Mouse (Mus musculus) left cerebral cortex, adult 18-20 months (tissue): Measurements from ENCODE around the gene Lect2. TPM values are rescaled to one million over a fixed set of nuclear protein-coding genes. Genes with fewer than 3 reads are reported as not detected.

Experiments used
- DNase-seq, 2 experiments: peaks; one replicate each; pipeline ENCODE4 v3.0.0; 2021 to 2022; ENCODE audit warnings: low spot score in 2 of 2, mixed read lengths in 1 of 2
- total RNA-seq, 2 experiments: library from RNA; stranded (reverse); gene quantifications; 2 replicates each; pipeline ENCODE4 v1.2.3; 2021

Lect2 gene
- total RNA-seq, 2 experiments from 2014 or later = not detected

DNA sequence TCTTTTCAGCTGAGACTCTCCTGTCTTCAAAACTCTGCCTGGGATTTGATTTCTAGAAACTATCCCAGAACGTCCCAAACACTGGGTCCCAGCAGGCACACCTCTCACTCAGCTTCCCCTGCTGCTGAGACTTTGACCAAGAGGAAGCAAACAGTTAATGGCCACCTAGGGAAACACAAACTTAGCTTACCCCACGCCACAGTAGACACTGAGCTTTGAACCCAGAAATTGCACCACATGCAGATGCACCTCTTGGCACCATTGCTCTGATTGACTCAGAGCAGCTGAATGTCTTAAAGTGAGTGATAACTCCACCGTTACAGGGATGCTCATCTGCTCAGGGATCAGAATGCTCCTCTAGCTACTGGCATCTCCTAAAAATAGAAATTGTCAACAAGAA lies 10.5 kb upstream of the Lect2 start:
- no peak for DNase-seq

DNA sequence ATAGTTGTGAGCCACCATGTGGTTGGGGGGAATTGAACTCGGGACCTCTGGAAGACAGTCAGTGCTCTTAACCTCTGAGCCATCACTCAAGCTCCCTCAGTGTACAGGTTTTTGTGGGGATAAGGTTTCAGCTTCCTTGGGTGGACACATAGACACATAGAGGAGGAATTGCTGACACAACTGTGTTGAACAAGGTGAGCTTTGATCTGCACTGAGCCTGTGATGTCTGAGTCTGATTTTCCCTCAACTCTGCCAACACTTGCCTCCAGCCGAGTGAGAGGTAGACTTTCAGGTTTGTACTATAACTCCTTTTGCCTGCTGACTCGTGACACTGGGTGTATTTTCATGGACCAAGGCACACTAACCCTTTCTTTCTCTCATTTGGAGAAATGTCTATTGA lies 8.4 kb upstream of the Lect2 start:
- DNase-seq = no peak

DNA sequence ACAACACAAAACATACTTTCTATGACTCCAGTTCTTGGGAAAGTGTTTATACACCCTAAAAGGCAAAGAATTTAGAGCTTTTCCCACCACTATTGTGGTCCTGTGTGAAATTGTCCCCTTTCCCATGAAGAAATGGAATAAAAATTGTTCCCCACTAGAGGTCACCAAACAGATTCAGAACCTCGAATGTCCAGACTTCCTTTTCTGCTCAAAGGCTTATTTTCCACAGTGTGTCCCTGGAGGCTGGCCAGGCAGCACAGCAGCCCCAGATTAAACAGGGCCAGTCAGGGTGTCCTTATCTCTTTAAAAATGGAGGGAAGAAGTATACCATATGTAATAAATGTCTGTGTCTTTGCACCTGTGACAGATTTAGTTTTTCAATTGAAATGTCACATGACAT lies 7.7 kb upstream of the Lect2 start:
- DNase-seq = peak in 1 of 2 experiments; percentile 17

DNA sequence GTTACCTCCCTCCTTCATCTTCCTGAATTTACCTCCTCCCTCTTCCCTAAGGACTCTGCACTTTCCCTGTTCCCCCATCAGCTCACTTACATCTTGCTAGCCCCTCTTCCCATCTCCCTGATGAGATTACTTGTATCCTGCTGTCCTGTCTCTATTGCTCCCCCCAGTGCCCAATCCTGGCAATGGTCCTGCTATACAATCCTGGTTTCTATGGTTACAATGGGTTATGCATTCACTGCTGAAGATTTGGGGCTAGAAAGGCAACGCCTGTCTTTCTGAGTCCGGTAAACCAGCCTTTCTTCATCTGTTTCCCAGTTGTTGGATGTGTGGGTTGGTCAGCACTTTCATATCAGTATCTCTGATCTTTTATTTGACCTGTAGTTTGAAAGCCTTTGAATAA lies 6.1 kb upstream of the Lect2 start:
- DNase-seq = peak; percentile 38 to 55

GRCm38 (mm10) chr13:56553923-56554322 lies 5.6 kb upstream of the Lect2 start:
- DNase-seq = no peak

GRCm38 (mm10) chr13:56551661-56552060 lies 3.4 kb upstream of the Lect2 start:
- no peak for DNase-seq

DNA sequence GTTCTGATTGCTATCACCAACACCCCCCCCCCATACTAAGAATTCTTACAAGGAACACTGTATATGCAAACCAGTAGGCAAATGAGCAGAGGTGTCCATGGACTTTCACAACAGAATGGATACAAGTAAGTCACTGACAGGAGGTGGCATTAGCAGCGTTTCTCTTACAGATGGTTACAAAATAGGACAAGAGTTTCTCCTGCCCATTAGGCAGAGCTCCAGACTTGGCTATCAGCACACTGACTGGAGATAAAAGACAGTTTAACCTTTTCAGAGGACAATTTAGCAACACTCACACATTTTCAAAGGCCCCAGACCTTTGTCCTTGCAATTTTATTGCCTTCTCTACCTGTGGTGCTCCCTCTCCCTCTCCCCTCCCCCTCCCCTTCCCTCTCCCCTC lies 2.3 kb upstream of the Lect2 start:
- DNase-seq = no peak

- DNase-seq = no peak
Measured at GRCm38 (mm10) chr13:56549364-56549763, 1.1 kb upstream of the Lect2 start.

DNA sequence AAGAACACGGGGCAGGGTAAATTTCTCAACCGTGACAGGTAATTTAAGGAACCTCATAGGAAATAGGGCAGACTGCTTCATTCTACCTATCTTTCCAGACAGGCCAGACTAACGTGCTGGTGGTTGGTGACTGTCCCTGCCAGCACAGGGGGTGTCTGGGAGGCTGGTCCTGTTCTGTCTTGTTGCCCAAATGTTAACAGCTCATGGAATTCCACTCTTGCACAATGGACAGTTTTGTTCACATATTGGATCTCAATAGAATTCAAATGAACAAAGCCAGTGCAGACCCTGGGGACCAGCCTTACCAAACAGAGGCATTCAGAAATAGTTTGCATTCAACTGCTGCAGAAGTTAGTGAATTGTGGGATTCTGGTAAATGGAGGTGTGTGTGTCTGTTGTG lies 3.3 kb downstream of the Lect2 start:
- DNase-seq = no peak

DNA sequence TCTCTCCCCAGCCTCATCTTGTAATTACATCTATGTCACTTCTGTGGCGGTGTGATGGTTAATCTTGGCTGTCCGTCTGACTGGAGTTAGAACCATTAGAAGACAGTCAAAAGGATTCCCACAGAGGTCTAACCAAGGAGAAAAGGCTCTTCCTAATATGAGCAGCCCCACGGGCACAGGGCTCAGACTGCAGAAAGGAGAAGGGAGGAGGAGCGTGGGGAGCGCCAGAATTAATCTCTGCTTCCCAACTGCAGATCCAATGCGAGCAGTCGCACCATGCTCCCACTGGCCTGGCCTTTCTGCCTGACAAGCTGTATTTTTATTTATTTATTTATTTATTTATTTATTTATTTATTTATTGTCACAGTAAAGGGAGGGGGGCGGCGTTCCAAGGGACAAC lies 4.5 kb downstream of the Lect2 start:
- no peak for DNase-seq

DNA sequence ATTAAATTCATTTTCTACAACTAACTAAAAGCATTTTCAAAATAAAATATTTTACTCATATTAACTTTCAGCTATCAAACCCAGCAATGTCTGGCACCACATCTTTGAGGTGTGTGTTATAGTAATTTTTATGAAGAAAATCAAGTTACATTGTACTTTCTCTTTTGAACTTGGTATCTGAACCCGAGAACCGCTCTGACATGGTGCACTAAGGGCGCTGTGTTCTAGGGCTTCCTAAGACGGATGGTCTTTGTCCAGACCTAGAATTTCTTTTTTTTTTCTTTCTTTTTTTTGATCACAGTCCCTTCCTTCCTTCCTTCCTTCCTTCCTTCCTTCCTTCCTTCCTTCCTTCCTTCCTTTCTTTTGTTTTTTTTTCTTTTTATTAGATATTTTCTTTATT lies 8.5 kb downstream of the Lect2 start:
- peak; percentile 19 to 60 for DNase-seq

GRCm38 (mm10) chr13:56537026-56537425 lies 11.3 kb downstream of the Lect2 start:
- DNase-seq = no peak

DNA sequence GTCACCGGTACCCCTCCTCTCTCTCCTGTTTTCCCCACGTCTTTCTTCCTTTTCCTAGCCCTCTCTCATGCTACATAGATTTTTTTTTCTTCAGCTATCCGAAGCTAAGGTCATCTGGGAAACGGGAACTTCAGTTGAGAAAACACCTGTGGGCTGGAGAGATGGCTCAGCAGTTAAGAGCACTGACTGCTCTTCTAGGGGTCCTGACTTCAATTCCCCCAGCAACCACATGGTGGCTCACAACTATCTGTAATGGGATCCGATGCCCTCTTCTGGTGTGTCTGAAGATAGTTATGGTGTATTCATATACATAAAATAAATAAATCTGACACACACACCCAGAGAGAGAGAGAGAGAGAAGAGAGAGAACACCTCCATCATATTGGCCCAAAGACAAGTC lies 12.7 kb downstream of the Lect2 start:
- DNase-seq = no peak

DNA sequence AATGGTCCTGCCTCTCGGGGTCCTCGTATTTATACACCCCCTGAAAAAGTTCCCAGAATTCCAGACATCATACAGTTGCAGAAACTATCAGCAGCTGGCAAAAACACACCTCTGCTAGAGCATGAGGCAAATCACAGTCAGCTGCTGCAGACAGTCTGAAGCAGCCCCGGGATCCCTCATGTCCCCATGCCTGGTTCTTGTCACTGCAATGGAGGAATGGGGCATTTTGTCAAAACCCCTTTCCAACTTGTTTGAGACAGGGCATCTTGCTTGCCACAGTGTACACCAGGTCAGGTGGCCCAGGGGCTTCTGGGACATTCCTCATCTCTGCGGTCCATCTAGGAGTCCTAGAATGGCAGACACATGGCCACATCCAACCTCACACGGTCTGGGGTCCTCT lies 13.4 kb downstream of the Lect2 start:
- no peak for DNase-seq

GRCm38 (mm10) chr13:56529685-56530084 lies 18.6 kb downstream of the Lect2 start:
- no peak for DNase-seq

- no peak for DNase-seq
Measured at GRCm38 (mm10) chr13:56529031-56529430, 19.3 kb downstream of the Lect2 start.

DNA sequence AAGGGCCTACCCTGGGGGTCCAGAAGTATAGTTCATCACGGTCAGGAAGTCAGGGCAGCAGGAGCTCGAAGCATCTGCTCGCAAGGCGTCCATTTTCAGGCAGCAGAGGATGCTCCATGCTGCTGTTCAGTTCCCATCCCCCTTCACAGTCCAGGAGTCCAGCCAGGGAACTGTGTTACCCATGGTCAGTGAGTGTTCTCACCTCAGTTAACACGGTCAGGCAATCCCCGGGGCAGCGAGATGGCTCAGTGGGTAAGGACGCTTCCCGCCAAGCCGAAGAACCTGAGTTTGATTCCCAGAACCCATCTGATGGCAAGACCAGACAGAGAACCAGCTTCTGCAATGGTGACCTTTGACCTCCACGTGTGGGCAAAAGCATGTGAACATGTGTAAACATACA lies 20.0 kb downstream of the Lect2 start:
- DNase-seq = no peak

DNA sequence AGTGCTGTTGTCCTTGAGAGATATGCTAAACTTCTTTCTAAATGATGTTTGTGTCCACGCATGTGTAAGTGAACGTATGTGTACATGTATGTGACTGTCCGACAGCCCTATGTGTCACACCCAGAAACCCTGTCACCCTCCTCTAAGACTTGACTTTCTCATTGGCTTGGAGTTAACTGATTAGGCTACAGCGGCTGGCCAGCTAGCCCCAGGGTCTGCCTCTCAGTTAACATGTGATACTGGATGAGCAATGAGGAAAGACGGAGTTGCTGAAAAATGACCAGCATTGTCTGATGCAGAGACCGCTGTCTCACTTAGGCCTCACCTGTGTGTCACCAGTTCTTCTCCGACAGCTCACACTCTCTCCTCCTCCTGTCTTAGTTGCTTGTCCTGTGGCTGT lies 20.5 kb downstream of the Lect2 start:
- DNase-seq = no peak

DNA sequence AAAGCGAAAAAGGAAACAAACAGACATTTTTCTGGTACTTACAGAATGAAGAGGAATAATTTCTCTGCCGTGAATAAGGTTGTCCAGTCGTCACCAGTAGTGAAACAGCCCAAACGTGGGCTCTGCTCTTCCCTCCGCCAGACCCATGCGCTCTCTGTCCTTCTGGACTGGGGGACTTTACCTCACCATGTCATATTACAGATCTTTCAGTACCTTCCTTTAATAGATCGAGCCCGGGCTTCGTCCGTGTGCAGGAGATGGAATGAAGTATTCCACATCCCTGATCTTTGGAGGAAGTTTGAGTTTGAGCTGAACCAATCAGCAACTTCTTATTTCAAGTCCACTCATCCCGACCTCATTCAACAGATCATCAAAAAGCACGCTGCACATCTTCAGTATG lies 21.4 kb downstream of the Lect2 start:
- DNase-seq = no peak

DNA sequence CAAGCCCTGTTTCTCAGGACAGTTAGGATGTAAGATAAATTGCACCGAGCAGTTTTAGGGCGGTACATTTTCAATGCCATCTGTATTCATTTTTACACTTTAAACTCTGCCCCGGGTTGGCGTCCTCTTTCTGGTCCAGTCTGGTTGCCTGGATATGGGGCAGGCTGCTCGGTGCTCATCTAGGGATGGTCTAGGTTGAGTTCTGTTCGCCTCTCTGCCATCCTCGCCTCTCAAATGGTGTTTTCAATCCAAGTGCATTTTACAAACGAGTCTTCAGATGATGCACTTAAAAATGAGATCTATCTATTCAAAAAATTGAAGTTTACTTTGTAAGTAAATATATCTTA lies 25.5 kb downstream of the Lect2 start:
- no peak for DNase-seq

DNA sequence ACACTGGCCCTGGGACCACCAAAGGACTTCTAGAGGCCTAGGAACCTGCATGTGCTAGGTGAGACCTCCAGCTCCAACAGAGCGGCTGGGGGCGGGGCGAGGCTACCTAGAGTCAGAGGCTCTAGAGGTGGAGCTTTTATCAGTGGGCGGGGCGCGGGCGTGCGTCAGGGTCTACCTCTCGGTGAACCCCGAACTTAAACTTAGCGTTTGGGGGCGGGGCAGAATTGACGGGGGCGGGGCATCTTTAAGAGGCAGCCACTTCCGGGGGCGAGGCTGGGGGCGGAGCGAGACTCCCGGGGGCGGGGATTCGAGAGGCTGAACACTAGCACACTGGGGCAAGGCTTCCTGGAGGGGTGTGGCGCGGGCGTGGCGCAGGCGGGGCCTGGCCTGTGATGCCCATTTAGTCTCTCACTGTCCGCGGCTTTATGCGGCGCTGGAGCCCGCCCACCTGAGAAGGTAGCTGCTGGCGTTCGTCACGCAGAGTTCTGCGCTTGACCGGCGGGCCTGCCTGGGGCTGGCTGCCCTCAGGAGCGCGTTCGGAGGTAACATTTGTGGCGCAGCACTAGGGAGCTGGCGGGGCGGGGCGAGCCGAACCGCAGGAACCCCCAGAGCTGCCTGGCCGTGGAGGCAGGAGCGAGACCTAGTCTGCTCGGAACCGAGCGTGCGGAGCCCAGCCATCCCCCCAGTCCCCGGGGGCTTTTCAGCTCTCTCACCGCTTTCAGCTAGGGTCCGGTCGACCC lies 26.1 kb downstream of the Lect2 start, which contains the start of gene Fbxl21:
Gene Fbxl21 (plus strand): TSS at position 392 of the 740 bp plus-strand sequence.
- peak; percentile 89 to 95 for DNase-seq

DNA sequence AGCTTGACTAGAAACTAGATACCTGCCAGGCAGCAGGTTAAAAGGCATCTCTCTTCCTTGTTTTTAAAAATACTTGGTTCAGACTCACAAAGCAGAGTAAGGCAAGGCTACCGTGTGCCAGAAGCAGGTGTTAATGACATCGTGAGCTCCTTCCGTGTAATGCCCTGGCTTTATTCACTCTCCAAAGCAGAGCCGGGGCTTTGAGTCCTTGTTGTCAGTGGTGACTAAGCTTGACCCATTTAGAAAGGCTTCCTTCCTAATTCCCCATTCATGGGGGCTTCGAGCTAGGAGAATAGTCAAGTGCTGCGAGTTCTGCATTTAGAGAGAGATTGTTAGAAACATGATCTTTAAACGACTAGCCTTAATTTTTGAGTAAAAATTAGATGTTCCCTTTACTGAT lies 31.5 kb downstream of the Lect2 start:
- DNase-seq = no peak

DNA sequence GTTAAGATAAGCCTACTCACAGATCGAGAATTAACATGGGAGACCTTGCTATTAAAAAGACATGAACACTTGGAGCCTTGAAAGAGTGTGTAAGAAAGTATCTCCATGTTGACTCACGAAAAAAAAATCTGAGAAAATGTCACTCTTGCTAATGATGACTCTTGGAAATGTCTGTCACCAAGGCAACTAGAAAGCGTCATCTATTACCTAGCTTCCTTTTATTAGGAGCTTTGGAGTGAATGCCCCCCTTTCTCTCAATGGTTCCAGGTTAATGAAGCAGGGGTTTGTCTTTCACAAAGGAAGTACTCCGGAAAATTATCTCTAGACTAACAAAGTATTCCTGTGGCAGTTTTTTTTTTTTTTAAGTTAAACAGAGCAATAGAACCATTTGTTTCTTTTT lies 32.0 kb downstream of the Lect2 start:
- no peak for DNase-seq

GRCm38 (mm10) chr13:56513595-56513994 lies 34.7 kb downstream of the Lect2 start:
- DNase-seq = no peak
